Mouse (Mus musculus) frontal cortex, adult (tissue): ENCODE results near the gene Slc35f2.

ENCODE experiments used
- ATAC-seq: cut with Nextera tagmentation; 2 replicates; pipeline ENCODE4 v1.9.2; 2017; ENCODE audit warnings: mild to moderate bottlenecking, moderate library complexity, mixed read lengths; ENCODE audit not compliant: low TSS enrichment

Gene Slc35f2

GRCm38 (mm10) chr9:53771344-53772021 is at the start of gene Slc35f2:
Gene Slc35f2 (plus strand): TSS chr9:53771538.
- ATAC-seq, result peak; percentile 93

GRCm38 (mm10) chr9:53740829-53741404 is 30.4 kb upstream of the Slc35f2 start:
- ATAC-seq, result no peak

GRCm38 (mm10) chr9:53750411-53750810 is 20.9 kb upstream of the Slc35f2 start:
- ATAC-seq, result no peak

GRCm38 (mm10) chr9:53750899-53751298 is 20.4 kb upstream of the Slc35f2 start:
- no peak for ATAC-seq

GRCm38 (mm10) chr9:53754801-53755200 is 16.5 kb upstream of the Slc35f2 start:
- ATAC-seq, result no peak

- no peak for ATAC-seq
These were observed 13.2 kb upstream of the Slc35f2 start for GRCm38 (mm10) chr9:53758142-53758541.

- no peak for ATAC-seq
These were observed 6.6 kb upstream of the Slc35f2 start for GRCm38 (mm10) chr9:53764697-53765096.

- ATAC-seq, result no peak
These were observed 2.9 kb upstream of the Slc35f2 start for GRCm38 (mm10) chr9:53768486-53768885.

- ATAC-seq, result peak; percentile 20; the same call in 1 of the 2 replicates
These were observed 481 bp upstream of the Slc35f2 start for GRCm38 (mm10) chr9:53770771-53771343.

- no peak for ATAC-seq
These were observed 803 bp downstream of the Slc35f2 start for GRCm38 (mm10) chr9:53772121-53772561.

GRCm38 (mm10) chr9:53775511-53775910 is 4.2 kb downstream of the Slc35f2 start:
- ATAC-seq, result no peak

GRCm38 (mm10) chr9:53786561-53787407 is 15.4 kb downstream of the Slc35f2 start:
- no peak for ATAC-seq

- ATAC-seq, result no peak
These were observed 22.5 kb downstream of the Slc35f2 start for GRCm38 (mm10) chr9:53793830-53794330.

GRCm38 (mm10) chr9:53794490-53794889 is 23.2 kb downstream of the Slc35f2 start:
- no peak for ATAC-seq

GRCm38 (mm10) chr9:53795351-53795750 is 24.0 kb downstream of the Slc35f2 start:
- ATAC-seq, result no peak

- no peak for ATAC-seq
These were observed 25.0 kb downstream of the Slc35f2 start for GRCm38 (mm10) chr9:53796386-53796785.

- ATAC-seq, result no peak
These were observed 25.8 kb downstream of the Slc35f2 start for GRCm38 (mm10) chr9:53797141-53797540.

- no peak for ATAC-seq
These were observed 31.6 kb downstream of the Slc35f2 start for GRCm38 (mm10) chr9:53802921-53803320.

GRCm38 (mm10) chr9:53806496-53807086 is 35.3 kb downstream of the Slc35f2 start:
- ATAC-seq, result no peak

GRCm38 (mm10) chr9:53813418-53813817 is 42.1 kb downstream of the Slc35f2 start:
- ATAC-seq, result no peak

- peak; percentile 72; the same call in 1 of the 2 replicates for ATAC-seq
These were observed 47.4 kb downstream of the Slc35f2 start for GRCm38 (mm10) chr9:53818760-53819159.

GRCm38 (mm10) chr9:53825318-53825717 is 54.0 kb downstream of the Slc35f2 start:
- peak; percentile 71 for ATAC-seq
